ENCODE assay signal across 9 mouse cellular contexts in genomic region chr16:17807192-17808009, GRCm38 (mm10). TPM values are rescaled to one million over a fixed set of nuclear protein-coding genes. Genes with fewer than 3 reads are reported as not detected.
A peak's percentile ranks its signal among the peaks of the same experiment; 100 is the strongest.
DNase-seq lines count a peak whose midpoint lies in the region; ATAC-seq and TF ChIP-seq lines count a peak whose summit lies in the region.
"Had no signal": no experiment of that assay in that cellular context is flagged by ENCODE, and none has a peak within 500 bp of the region (broad histone marks: within the 10 kb centered on the region; RNA-seq: fewer than 3 reads in every experiment).

No protein-coding gene starts in this region.

- intact Hi-C loops in heart, postnatal 36 days (cut with DNase I), result loop anchor here (5.0 kb wide), 1 partner anchor 160 kb away; the partner anchor contains the start of gene Ccdc74a

- peak overlapping the region; percentile 79 for H3K4me3 ChIP-seq in E14TG2a.4 (replicated peaks; ENCODE audit: low read length)
- peak overlapping the region; percentile 64 for H3K4me3 ChIP-seq in forebrain, postnatal 0 days (ENCODE audit: low read depth, low read length)
- peak overlapping the region; percentile 46 for H3K4me3 ChIP-seq in liver, postnatal 0 days (ENCODE audit: low read depth, low read length)
- H3K4me3 ChIP-seq in neural tube, embryonic 15.5 days (replicated peaks), result peak overlapping the region; percentile 65
- H3K4me3 ChIP-seq in testis, adult 2 months (ENCODE audit: control insufficient read depth, low read depth, low read length), result peak overlapping the region; percentile 89

- 3% methylated on average over 64 of the region's 73 CpGs for WGBS in forebrain, postnatal 0 days
- 4% methylated on average over 68 of the region's 73 CpGs for WGBS in liver, postnatal 0 days (ENCODE audit: insufficient replicate concordance)
- WGBS in neural tube, embryonic 15.5 days, result 2% methylated on average over 73 of the region's 73 CpGs

- no peak for TF ChIP-seq CTCF in E14TG2a.4 (conservative IDR thresholded peaks at IDR 0.05; ENCODE audit: low read length)
- TF ChIP-seq CTCF in forebrain, postnatal 0 days (IDR thresholded peaks at IDR 0.05; ENCODE audit: low read depth), result no peak
- no peak for TF ChIP-seq CTCF in liver, postnatal 0 days (IDR thresholded peaks at IDR 0.05; ENCODE audit: low read depth)
- TF ChIP-seq CTCF in testis, adult 2 months (IDR thresholded peaks at IDR 0.05; ENCODE audit: control insufficient read depth, insufficient read depth, insufficient replicate concordance, low read depth, low read length), result no peak

- TF ChIP-seq EP300 in liver, postnatal 0 days (IDR thresholded peaks at IDR 0.05; ENCODE audit: low read depth), result no peak

- H3K27ac ChIP-seq in forebrain, postnatal 0 days (ENCODE audit: low read depth, low read length), result peak overlapping the region; percentile 93
- no peak overlapping the region for H3K27ac ChIP-seq in liver, postnatal 0 days (ENCODE audit: low read depth)
- H3K27ac ChIP-seq in neural tube, embryonic 15.5 days (replicated peaks), result peak overlapping the region; percentile 92
- peak overlapping the region; percentile 83 for H3K27ac ChIP-seq in testis, adult 2 months (ENCODE audit: control insufficient read depth, insufficient read depth, low read depth, low read length)

- H3K9ac ChIP-seq in forebrain, postnatal 0 days, result peak overlapping the region; percentile 90
- peak overlapping the region; percentile 55 for H3K9ac ChIP-seq in liver, postnatal 0 days (replicated peaks)
- peak overlapping the region; percentile 87 for H3K9ac ChIP-seq in neural tube, embryonic 15.5 days (replicated peaks)

- H3K9me3 ChIP-seq in E14TG2a.4 (ENCODE audit: low read length), result no peaks in the 10 kb centered on the region
- no peaks in the 10 kb centered on the region for H3K9me3 ChIP-seq in forebrain, postnatal 0 days (ENCODE audit: low read length)
- H3K9me3 ChIP-seq in liver, postnatal 0 days (ENCODE audit: low read length), result no peaks in the 10 kb centered on the region
- H3K9me3 ChIP-seq in neural tube, embryonic 15.5 days (replicated peaks), result no peaks in the 10 kb centered on the region

- peaks cover 91% of the 10 kb centered on the region for H3K27me3 ChIP-seq in E14TG2a.4 (ENCODE audit: insufficient read depth, low read length)
- peaks cover 34% of the 10 kb centered on the region for H3K27me3 ChIP-seq in forebrain, postnatal 0 days (ENCODE audit: insufficient read depth, low read length)
- H3K27me3 ChIP-seq in liver, postnatal 0 days (ENCODE audit: insufficient read depth, low read length), result peaks cover 71% of the 10 kb centered on the region
- peaks cover 46% of the 10 kb centered on the region for H3K27me3 ChIP-seq in neural tube, embryonic 15.5 days (replicated peaks)
- H3K27me3 ChIP-seq in testis, adult 2 months (ENCODE audit: control insufficient read depth, insufficient read depth, low read length), result no peaks in the 10 kb centered on the region
- H3K27me3 ChIP-seq: Patski had no signal

- peak overlapping the region; percentile 97 for H3K4me2 ChIP-seq in forebrain, postnatal 0 days (ENCODE audit: low read depth)
- H3K4me2 ChIP-seq in liver, postnatal 0 days (ENCODE audit: low read depth, low read length), result peak overlapping the region; percentile 89
- H3K4me2 ChIP-seq in neural tube, embryonic 15.5 days, result peak overlapping the region; percentile 96

- TF ChIP-seq POLR2A in testis, adult 2 months (IDR thresholded peaks at IDR 0.05; ENCODE audit: control insufficient read depth, low read depth, low read length), result 0 out of 2 replicates have a peak, but pooled peaks have one; percentile 12

- peaks cover 36% of the 10 kb centered on the region for H3K4me1 ChIP-seq in E14TG2a.4 (replicated peaks; ENCODE audit: low read depth, low read length)
- H3K4me1 ChIP-seq in forebrain, postnatal 0 days (ENCODE audit: insufficient read depth), result peaks cover 32% of the 10 kb centered on the region; the same call in 1 of the 2 replicates
- H3K4me1 ChIP-seq in liver, postnatal 0 days (ENCODE audit: insufficient read depth), result peaks cover 32% of the 10 kb centered on the region
- H3K4me1 ChIP-seq in neural tube, embryonic 15.5 days, result peaks cover 59% of the 10 kb centered on the region
- H3K4me1 ChIP-seq in testis, adult 2 months (ENCODE audit: control insufficient read depth, insufficient read depth, low read length), result peaks cover 43% of the 10 kb centered on the region

- ATAC-seq in forebrain, postnatal 0 days, result peak; percentile 93
- ATAC-seq in liver, postnatal 0 days, result peak; percentile 81
- ATAC-seq in neural tube, embryonic 15.5 days (ENCODE audit: low FRiP score), result peak; percentile 86
- ATAC-seq: Patski had no signal

- DNase-seq in cerebellum, adult 11 months, result peak; percentile 80
- peak; percentile 96 for DNase-seq in forebrain, postnatal 0 days
- DNase-seq in heart, postnatal 36 days, result peak; percentile 83 to 84
- DNase-seq in layer of hippocampus, adult 18-20 months (ENCODE audit: low spot score in 2 of 2), result peak; percentile 88 to 92
- peak; percentile 83 for DNase-seq in liver, postnatal 0 days

- no peaks in the 10 kb centered on the region for H3K36me3 ChIP-seq in E14TG2a.4 (ENCODE audit: insufficient read depth, low read length)
- H3K36me3 ChIP-seq in forebrain, postnatal 0 days (ENCODE audit: insufficient read depth), result no peaks in the 10 kb centered on the region
- H3K36me3 ChIP-seq in liver, postnatal 0 days (replicated peaks; ENCODE audit: insufficient read depth, low read length), result no peaks in the 10 kb centered on the region
- no peaks in the 10 kb centered on the region for H3K36me3 ChIP-seq in neural tube, embryonic 15.5 days
- H3K36me3 ChIP-seq in testis, adult 2 months (ENCODE audit: control insufficient read depth, insufficient read depth, low read length), result no peaks in the 10 kb centered on the region

RNA-seq across cellular contexts. Expression of gene Scarf2, which starts 10.3 kb away (rescaled TPM):
- total RNA-seq in forebrain, postnatal 0 days (2014; rRNA removed), result 6.2 and 10.6 TPM in 2 replicates
- 1.9 and 2.1 TPM in 2 replicates for polyA plus RNA-seq in forebrain, postnatal 0 days (2015; fragmentation: Nextera tagmentation; extraction: Ambion mirVana)
- total RNA-seq in heart, postnatal 36 days (2021), result 1 to 10 TPM; 4.5 to 4.9 TPM
- 1 to 10 TPM; 1.5 to 2.5 TPM for total RNA-seq in layer of hippocampus, adult 18-20 months (2021)
- polyA plus RNA-seq in liver, postnatal 0 days (2015; fragmentation: Nextera tagmentation; extraction: Ambion mirVana), result 0.97 and 1.6 TPM in 2 replicates
- 2.7 and 3.8 TPM in 2 replicates for polyA plus RNA-seq in neural tube, embryonic 15.5 days (2015; fragmentation: Nextera tagmentation; extraction: Ambion mirVana)
- 4.1 and 5.6 TPM in 2 replicates for polyA plus RNA-seq in testis, adult 2 months (2012; rRNA removed)

RNA-seq across cellular contexts. Expression of gene B830017H08Rik, which starts 25.5 kb away (rescaled TPM):
- 4.5 and 5.9 TPM in 2 replicates for total RNA-seq in forebrain, postnatal 0 days (2014; rRNA removed)
- polyA plus RNA-seq in forebrain, postnatal 0 days (2015; fragmentation: Nextera tagmentation; extraction: Ambion mirVana), result 6.8 TPM in 2 replicates
- not detected for total RNA-seq in heart, postnatal 36 days (2021)
- total RNA-seq in layer of hippocampus, adult 18-20 months (2021), result 1 to 10 TPM; 2.0 to 3.3 TPM
- not detected in 2 replicates for polyA plus RNA-seq in liver, postnatal 0 days (2015; fragmentation: Nextera tagmentation; extraction: Ambion mirVana)
- polyA plus RNA-seq in neural tube, embryonic 15.5 days (2015; fragmentation: Nextera tagmentation; extraction: Ambion mirVana), result 4.0 and 5.3 TPM in 2 replicates
- 4.5 and 5.6 TPM in 2 replicates for polyA plus RNA-seq in testis, adult 2 months (2012; rRNA removed)

RNA-seq across cellular contexts. Expression of gene Car15, which starts 30.8 kb away (rescaled TPM):
- 4.2 and 7.5 TPM in 2 replicates for total RNA-seq in forebrain, postnatal 0 days (2014; rRNA removed)
- polyA plus RNA-seq in forebrain, postnatal 0 days (2015; fragmentation: Nextera tagmentation; extraction: Ambion mirVana), result 1.8 and 1.9 TPM in 2 replicates
- 1 to 10 TPM; 2.1 TPM for total RNA-seq in heart, postnatal 36 days (2021)
- total RNA-seq in layer of hippocampus, adult 18-20 months (2021), result 10 to 100 TPM; 14.6 to 17.0 TPM
- polyA plus RNA-seq in liver, postnatal 0 days (2015; fragmentation: Nextera tagmentation; extraction: Ambion mirVana), result 0.26 and 0.52 TPM in 2 replicates
- 2.8 and 3.2 TPM in 2 replicates for polyA plus RNA-seq in neural tube, embryonic 15.5 days (2015; fragmentation: Nextera tagmentation; extraction: Ambion mirVana)
- 13.9 and 17.9 TPM in 2 replicates for polyA plus RNA-seq in testis, adult 2 months (2012; rRNA removed)

RNA-seq across cellular contexts. Expression of gene Klhl22, which starts 48.0 kb away (rescaled TPM):
- 117 and 162 TPM in 2 replicates for total RNA-seq in forebrain, postnatal 0 days (2014; rRNA removed)
- polyA plus RNA-seq in forebrain, postnatal 0 days (2015; fragmentation: Nextera tagmentation; extraction: Ambion mirVana), result 69.6 and 73.8 TPM in 2 replicates
- total RNA-seq in heart, postnatal 36 days (2021), result 10 to 100 TPM; 17.2 to 20.2 TPM
- 100 to 1,000 TPM in 1 of 2 experiments, 10 to 100 TPM in 1; 86.9 to 100 TPM for total RNA-seq in layer of hippocampus, adult 18-20 months (2021)
- 7.8 and 8.0 TPM in 2 replicates for polyA plus RNA-seq in liver, postnatal 0 days (2015; fragmentation: Nextera tagmentation; extraction: Ambion mirVana)
- polyA plus RNA-seq in neural tube, embryonic 15.5 days (2015; fragmentation: Nextera tagmentation; extraction: Ambion mirVana), result 86.2 and 89.1 TPM in 2 replicates
- 9.1 and 9.4 TPM in 2 replicates for polyA plus RNA-seq in testis, adult 2 months (2012; rRNA removed)
